Mouse (Mus musculus) embryonic facial prominence, embryonic 10.5 days (tissue): Measurements from ENCODE around the gene Cadm3. TPM values are rescaled to one million over a fixed set of nuclear protein-coding genes. Genes with fewer than 3 reads are reported as not detected.
A peak's percentile ranks its signal among the peaks of the same experiment; 100 is the strongest.

Experiments
- DNase-seq: peaks from one replicate; pipeline ENCODE4 v3.0.0-alpha.2; 2017; ENCODE audit warnings: low spot score
- H3K27ac ChIP-seq: fragments of 300-500 bp; sonication (generic); replicated peaks from 2 replicates; pipeline ENCODE4 v1.5.1; 2016; ENCODE audit warnings: mild to moderate bottlenecking
- H3K27me3 ChIP-seq: fragments of 300-500 bp; sonication (generic); replicated peaks from 2 replicates; pipeline ENCODE4 v1.6.1; 2016; ENCODE audit warnings: low read depth, mild to moderate bottlenecking; ENCODE audit not compliant: poor library complexity, severe bottlenecking
- H3K36me3 ChIP-seq: fragments of 300-500 bp; sonication (generic); replicated peaks from 2 replicates; pipeline ENCODE4 v1.6.1; 2016; ENCODE audit warnings: mild to moderate bottlenecking, moderate library complexity
- H3K4me1 ChIP-seq: fragments of 300-500 bp; sonication (generic); 2 replicates; pipeline ENCODE4 v1.6.1; 2016
- H3K4me3 ChIP-seq: fragments of 300-500 bp; sonication (generic); 2 replicates; pipeline ENCODE4 v1.5.1; 2016; ENCODE audit warnings: mild to moderate bottlenecking, moderate library complexity
- H3K9me3 ChIP-seq: fragments of 300-500 bp; sonication (generic); 2 replicates; pipeline ENCODE4 v1.6.1; 2016; ENCODE audit warnings: mild to moderate bottlenecking
- WGBS: fragments of 180-500 bp; shearing (Covaris S2); methylation state at CpG from one replicate; pipeline ENCODE4 v1.1.7; 2016; 5-methylcytosine and 5-hydroxymethylcytosine counted together
- polyA plus RNA-seq: library from polyadenylated mRNA; unstranded; fragments of >200 nt; fragmentation: Nextera tagmentation; extraction: Ambion mirVana; gene quantifications from 2 replicates; pipeline ENCODE4 v1.2.1, GENCODE M21; 2016

Gene Cadm3
- polyA plus RNA-seq, 1 experiment from 2014 or later: 1.6 TPM

- 81% methylated on average over 6 of the region's 6 CpGs for WGBS
- peaks cover 17% of the 10 kb centered on the region for H3K4me1 ChIP-seq
- no peak for DNase-seq
Measured at GRCm38 (mm10) chr1:173371586-173371985, 4.1 kb upstream of the Cadm3 start.

GRCm38 (mm10) chr1:173370456-173370855 lies 3.0 kb upstream of the Cadm3 start:
- peaks cover 51% of the 10 kb centered on the region for H3K27me3 ChIP-seq

More at GRCm38 (mm10) chr1:173371586-173371985, 4.1 kb upstream of the Cadm3 start:
- H3K27me3 ChIP-seq: peaks cover 40% of the 10 kb centered on the region
- no peak overlapping the region for H3K27ac ChIP-seq
- H3K9me3 ChIP-seq: no peaks in the 10 kb centered on the region
- H3K4me3 ChIP-seq: no peak overlapping the region
- no peaks in the 10 kb centered on the region for H3K36me3 ChIP-seq

GRCm38 (mm10) chr1:173369611-173370010 lies 2.1 kb upstream of the Cadm3 start:
- no peak for DNase-seq
- 66% methylated on average over 2 of the region's 2 CpGs for WGBS
- Histone ChIP-seq H3K36me3 (no peaks in the 10 kb centered on the region), H3K27me3 (peaks cover 54% of the 10 kb centered on the region), H3K27ac (no peak overlapping the region), H3K4me1 (peaks cover 29% of the 10 kb centered on the region), H3K4me3 (no peak overlapping the region), H3K9me3 (no peaks in the 10 kb centered on the region)

More at GRCm38 (mm10) chr1:173370456-173370855, 3.0 kb upstream of the Cadm3 start:
- Histone ChIP-seq H3K36me3 (no peaks in the 10 kb centered on the region), H3K4me1 (peaks cover 29% of the 10 kb centered on the region), H3K27ac (no peak overlapping the region), H3K4me3 (no peak overlapping the region), H3K9me3 (no peaks in the 10 kb centered on the region)
- no peak for DNase-seq
- WGBS: 65% methylated on average over 6 of the region's 6 CpGs

- Histone ChIP-seq H3K9me3 (no peaks in the 10 kb centered on the region), H3K27me3 (peaks cover 54% of the 10 kb centered on the region), H3K27ac (peak overlapping the region; percentile 81), H3K4me1 (peaks cover 29% of the 10 kb centered on the region), H3K4me3 (peak overlapping the region; percentile 80), H3K36me3 (no peaks in the 10 kb centered on the region)
- WGBS: under 1% methylated on average over 31 of the region's 31 CpGs
- peak; percentile 13 for DNase-seq
Measured at GRCm38 (mm10) chr1:173366701-173367355, 667 bp downstream of the Cadm3 start.

- Histone ChIP-seq H3K27me3 (peaks cover 54% of the 10 kb centered on the region), H3K36me3 (no peaks in the 10 kb centered on the region), H3K27ac (no peak overlapping the region), H3K4me1 (peaks cover 29% of the 10 kb centered on the region), H3K9me3 (no peaks in the 10 kb centered on the region), H3K4me3 (peak overlapping the region; percentile 80)
- DNase-seq: peak; percentile 37
- WGBS: 3% methylated on average over 13 of the region's 13 CpGs
Measured at GRCm38 (mm10) chr1:173365970-173366409, 1.5 kb downstream of the Cadm3 start.

- peaks cover 41% of the 10 kb centered on the region for H3K27me3 ChIP-seq
- WGBS: 88% methylated on average over 4 of the region's 4 CpGs
- H3K4me1 ChIP-seq: peaks cover 29% of the 10 kb centered on the region
- no peaks in the 10 kb centered on the region for H3K36me3 ChIP-seq
- no peaks in the 10 kb centered on the region for H3K9me3 ChIP-seq
- no peak overlapping the region for H3K4me3 ChIP-seq
- DNase-seq: no peak
- no peak overlapping the region for H3K27ac ChIP-seq
Measured at GRCm38 (mm10) chr1:173364125-173364800, 3.2 kb downstream of the Cadm3 start.

- H3K4me1 ChIP-seq: peaks cover 29% of the 10 kb centered on the region
- peaks cover 32% of the 10 kb centered on the region for H3K27me3 ChIP-seq
- no peak overlapping the region for H3K27ac ChIP-seq
- no peaks in the 10 kb centered on the region for H3K36me3 ChIP-seq
- H3K9me3 ChIP-seq: no peaks in the 10 kb centered on the region
- no peak overlapping the region for H3K4me3 ChIP-seq
- no peak for DNase-seq
- 91% methylated on average over 2 of the region's 2 CpGs for WGBS
Measured at GRCm38 (mm10) chr1:173363436-173363835, 4.1 kb downstream of the Cadm3 start.

GRCm38 (mm10) chr1:173361651-173362050 lies 5.8 kb downstream of the Cadm3 start:
- no peak overlapping the region for H3K4me3 ChIP-seq
- H3K36me3 ChIP-seq: no peaks in the 10 kb centered on the region
- WGBS: 38% methylated on average over 6 of the region's 6 CpGs
- peaks cover 15% of the 10 kb centered on the region for H3K27me3 ChIP-seq
- H3K27ac ChIP-seq: no peak overlapping the region
- DNase-seq: peak; percentile 76
- no peaks in the 10 kb centered on the region for H3K9me3 ChIP-seq
- H3K4me1 ChIP-seq: peaks cover 12% of the 10 kb centered on the region

GRCm38 (mm10) chr1:173359590-173360290 lies 7.8 kb downstream of the Cadm3 start:
- H3K27ac ChIP-seq: no peak overlapping the region
- no peaks in the 10 kb centered on the region for H3K9me3 ChIP-seq
- no peaks in the 10 kb centered on the region; the same call in 1 of the 2 replicates for H3K27me3 ChIP-seq
- no peak for DNase-seq
- no peaks in the 10 kb centered on the region for H3K36me3 ChIP-seq
- peaks cover 15% of the 10 kb centered on the region for H3K4me1 ChIP-seq
- 73% methylated on average over 4 of the region's 4 CpGs for WGBS
- H3K4me3 ChIP-seq: no peak overlapping the region

- Histone ChIP-seq H3K9me3 (no peaks in the 10 kb centered on the region), H3K36me3 (no peaks in the 10 kb centered on the region), H3K4me1 (peaks cover 15% of the 10 kb centered on the region), H3K27ac (no peak overlapping the region), H3K27me3 (no peaks in the 10 kb centered on the region), H3K4me3 (no peak overlapping the region)
- no peak for DNase-seq
- WGBS: 45% methylated on average over 4 of the region's 4 CpGs
Measured at GRCm38 (mm10) chr1:173357799-173358198, 9.7 kb downstream of the Cadm3 start.

- DNase-seq: no peak
Measured at GRCm38 (mm10) chr1:173356699-173357098, 10.8 kb downstream of the Cadm3 start.

GRCm38 (mm10) chr1:173355107-173355846 lies 12.2 kb downstream of the Cadm3 start:
- H3K27ac ChIP-seq: no peak overlapping the region
- 80% methylated on average over 7 of the region's 7 CpGs for WGBS

More at GRCm38 (mm10) chr1:173356699-173357098, 10.8 kb downstream of the Cadm3 start:
- H3K36me3 ChIP-seq: no peaks in the 10 kb centered on the region
- H3K4me1 ChIP-seq: peaks cover 15% of the 10 kb centered on the region
- 90% methylated on average over 2 of the region's 2 CpGs for WGBS
- no peak overlapping the region for H3K4me3 ChIP-seq
- H3K27me3 ChIP-seq: no peaks in the 10 kb centered on the region
- no peak overlapping the region for H3K27ac ChIP-seq
- no peaks in the 10 kb centered on the region for H3K9me3 ChIP-seq

More at GRCm38 (mm10) chr1:173355107-173355846, 12.2 kb downstream of the Cadm3 start:
- Histone ChIP-seq H3K27me3 (no peaks in the 10 kb centered on the region), H3K4me3 (no peak overlapping the region), H3K4me1 (peaks cover 23% of the 10 kb centered on the region), H3K9me3 (no peaks in the 10 kb centered on the region), H3K36me3 (no peaks in the 10 kb centered on the region)
- DNase-seq: no peak
